Mouse (Mus musculus): ENCODE measurements at regions not wholly inside any gene's neighbourhood (a gene's known extent, or its start where the extent isn't known, plus 50 kb on each side); places are given as distances from the start of the nearest gene placed in this dataset.

- TF ChIP-seq HCFC1 (IDR thresholded peaks at IDR 0.05; ENCODE audit: borderline replicate concordance, insufficient read depth, low read length) (no peak), ZC3H11A (IDR thresholded peaks at IDR 0.05; ENCODE audit: borderline replicate concordance, low read depth, low read length) (no peak)
These were observed 63.4 kb upstream of the Eya4 start for GRCm38 (mm10) chr10:23413794-23414518.

All from ES-E14 (cell line).